Mouse (Mus musculus): ENCODE data around the gene Tbxa2r.

Tbxa2r gene

DNA sequence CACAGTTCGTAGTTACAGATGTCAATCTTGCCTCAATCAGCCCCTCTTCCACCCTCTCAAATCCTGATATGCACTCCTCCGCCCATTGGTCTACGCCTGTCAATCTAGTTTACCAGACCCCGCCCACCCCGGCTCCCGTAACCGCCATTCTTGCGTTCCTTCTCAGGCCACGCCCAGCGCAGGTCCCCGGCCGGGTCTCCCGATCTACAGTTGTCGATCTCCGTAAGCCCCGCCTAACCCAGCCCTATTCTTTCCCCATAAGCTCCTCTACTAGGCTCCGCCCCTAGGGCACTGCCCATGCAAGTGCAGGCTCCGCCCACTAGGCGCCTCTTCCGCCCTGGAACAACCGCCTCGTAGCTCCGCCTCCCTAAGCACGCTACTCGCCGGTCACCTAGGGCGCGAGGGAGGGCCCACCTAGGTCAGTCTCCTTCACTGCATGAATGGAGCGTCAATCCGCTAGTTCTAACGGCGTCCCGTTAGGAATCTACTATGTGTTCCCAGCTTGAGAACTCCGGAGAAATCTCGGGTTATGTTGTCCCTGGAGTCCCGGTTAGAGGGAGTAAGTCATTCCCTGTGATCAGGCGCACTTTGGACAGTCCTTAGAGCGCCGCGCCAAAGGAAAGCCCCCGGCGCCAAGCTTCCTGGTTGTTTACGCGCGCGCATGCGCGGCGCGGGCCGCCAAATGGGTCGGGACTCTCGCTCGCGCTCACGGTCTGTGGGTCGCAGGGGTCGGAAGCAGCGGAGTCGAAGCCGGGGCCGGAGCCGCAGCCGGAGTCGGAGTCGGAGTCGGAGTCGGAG lies 7.8 kb upstream of the Tbxa2r start, which contains the start of gene Cactin:
Cactin (plus strand) TSS at position 554 of the 798 bp plus-strand sequence.
- DNase-seq (ENCODE audit: low read depth, low spot score), result peak; percentile 100

DNA sequence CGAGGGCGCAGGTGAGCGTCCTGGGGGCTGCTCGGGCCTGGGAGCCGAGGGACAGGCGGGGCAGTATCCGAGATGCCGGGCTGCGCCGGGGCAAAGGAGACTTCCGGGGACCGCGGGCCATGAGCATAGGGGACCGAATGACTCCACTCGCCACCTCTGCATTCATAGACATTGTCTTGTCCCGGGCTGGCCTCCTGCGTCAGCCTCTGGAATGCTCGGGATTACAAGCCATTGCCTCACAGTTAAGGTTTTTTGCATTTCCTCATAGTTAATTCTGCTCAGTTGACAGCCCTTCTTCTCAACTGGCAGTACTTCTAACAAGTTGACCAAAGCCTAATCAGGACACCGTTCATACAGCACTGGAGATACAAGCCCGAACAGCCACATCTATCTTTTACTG lies 7.1 kb upstream of the Tbxa2r start:
- no peak for DNase-seq (ENCODE audit: low read depth, low spot score)

DNA sequence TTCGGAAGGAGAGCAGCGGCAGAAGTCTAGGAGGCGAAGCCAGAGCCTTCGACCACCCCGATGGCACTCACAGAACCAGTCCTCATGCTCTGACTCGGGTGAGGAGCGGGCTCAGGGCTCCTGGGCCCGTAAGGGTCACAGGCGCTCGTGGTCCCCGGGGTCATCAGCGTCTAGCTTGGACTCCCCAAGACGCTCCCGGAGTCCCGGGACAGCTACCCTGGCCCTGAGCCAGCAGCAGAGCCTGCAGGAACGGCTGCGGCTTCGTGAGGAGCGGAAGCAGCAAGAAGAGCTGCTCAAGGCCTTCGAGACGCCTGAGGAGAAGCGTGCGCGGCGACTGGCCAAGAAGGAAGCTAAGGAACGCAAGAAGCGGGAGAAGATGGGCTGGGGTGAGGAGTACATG lies 6.1 kb upstream of the Tbxa2r start:
- no peak for DNase-seq (ENCODE audit: low read depth, low spot score)

DNA sequence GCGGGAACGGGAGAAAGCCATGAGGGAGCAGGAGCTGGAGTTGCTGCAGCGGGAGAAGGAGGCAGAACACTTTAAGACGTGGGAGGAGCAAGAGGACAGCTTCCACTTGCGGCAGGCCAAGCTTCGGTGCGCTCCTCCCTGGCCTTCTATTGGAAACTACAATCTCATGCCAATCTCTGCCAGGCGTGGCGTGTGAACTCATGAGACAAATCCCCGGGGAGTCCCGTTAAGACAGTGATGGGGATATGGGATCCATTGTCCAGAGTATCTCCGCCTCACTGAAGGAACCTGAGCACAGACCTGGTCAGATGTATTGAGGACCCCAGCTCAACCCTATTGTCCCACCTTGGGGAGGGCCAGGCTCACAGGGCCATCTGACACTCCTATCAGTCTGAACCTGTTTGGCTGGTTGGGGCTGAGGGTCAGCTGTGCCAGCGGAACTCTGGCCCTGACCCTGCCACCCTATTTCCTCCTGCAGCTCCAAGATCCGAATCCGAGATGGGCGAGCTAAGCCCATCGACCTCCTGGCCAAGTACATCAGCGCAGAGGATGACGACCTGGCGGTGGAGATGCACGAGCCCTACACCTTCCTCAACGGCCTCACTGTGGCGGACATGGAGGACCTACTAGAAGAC lies 5.3 kb upstream of the Tbxa2r start:
- no peak for DNase-seq (ENCODE audit: low read depth, low spot score)

DNA sequence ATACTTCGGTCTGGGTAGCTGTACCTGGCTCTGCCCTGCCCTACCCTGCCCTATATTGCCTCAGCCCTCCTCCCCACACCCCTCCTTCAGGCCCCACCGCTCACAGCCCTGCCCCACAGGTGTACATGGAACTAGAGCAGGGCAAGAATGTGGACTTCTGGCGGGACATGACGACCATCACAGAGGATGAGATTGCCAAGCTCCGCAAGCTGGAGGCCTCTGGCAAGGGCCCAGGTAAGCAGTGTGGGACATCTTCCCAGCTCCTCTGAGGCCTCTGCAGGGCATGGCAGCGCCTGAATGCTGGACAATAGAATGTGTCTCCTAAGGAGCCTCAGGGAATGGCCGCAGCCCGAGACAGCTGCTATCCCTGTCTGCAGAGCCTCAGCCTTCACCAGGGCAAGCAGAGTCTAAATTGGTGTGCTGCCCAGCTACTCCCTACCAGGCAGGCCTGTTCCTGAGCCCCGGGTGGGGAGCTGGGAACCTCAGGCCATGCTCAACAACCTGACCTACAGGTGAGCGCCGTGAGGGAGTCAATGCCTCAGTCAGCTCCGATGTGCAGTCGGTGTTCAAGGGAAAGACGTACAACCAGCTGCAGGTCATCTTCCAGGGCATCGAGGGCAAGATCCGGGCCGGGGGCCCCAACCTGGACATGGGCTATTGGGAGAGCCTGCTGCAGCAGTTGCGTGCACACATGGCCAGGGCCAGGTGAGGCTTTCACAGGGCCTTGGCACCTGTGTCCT lies 4.6 kb upstream of the Tbxa2r start:
- DNase-seq (ENCODE audit: low read depth, low spot score), result no peak

DNA sequence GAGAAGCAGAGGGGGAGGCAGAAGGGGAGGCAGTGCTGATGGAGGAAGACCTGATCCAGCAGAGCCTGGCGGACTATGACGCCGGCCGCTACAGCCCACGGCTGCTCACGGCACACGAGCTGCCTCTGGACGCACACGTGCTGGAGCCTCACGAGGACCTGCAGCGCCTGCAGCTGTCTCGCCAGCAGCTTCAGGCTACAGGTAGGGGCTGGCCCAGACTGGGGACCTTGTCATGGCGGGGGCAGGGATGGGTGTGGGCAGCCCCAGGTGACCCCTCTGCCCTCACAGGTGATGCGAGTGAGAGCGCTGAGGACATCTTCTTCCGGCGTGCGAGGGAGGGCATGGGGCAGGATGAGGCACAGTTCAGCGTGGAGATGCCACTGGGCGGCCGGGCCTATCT lies 3.4 kb upstream of the Tbxa2r start:
- no peak for DNase-seq (ENCODE audit: low read depth, low spot score)

DNA sequence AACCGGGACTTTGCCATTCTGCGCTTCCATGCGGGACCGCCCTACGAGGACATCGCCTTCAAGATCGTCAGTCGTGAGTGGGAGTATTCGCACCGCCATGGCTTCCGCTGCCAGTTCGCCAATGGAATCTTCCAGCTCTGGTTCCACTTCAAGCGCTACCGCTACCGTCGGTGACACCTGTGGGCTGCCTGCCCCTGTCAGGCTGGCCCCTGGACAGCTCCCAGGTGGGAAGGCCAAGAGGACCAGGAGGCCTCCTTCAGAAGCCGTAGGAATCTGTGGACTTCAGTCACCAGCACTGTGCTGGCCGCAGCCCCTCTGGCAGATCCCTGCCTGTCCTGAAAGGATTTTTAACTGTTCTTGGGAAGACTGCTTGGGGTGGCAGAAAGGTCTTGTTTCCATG lies 2.8 kb upstream of the Tbxa2r start:
- no peak for DNase-seq (ENCODE audit: low read depth, low spot score)

DNA sequence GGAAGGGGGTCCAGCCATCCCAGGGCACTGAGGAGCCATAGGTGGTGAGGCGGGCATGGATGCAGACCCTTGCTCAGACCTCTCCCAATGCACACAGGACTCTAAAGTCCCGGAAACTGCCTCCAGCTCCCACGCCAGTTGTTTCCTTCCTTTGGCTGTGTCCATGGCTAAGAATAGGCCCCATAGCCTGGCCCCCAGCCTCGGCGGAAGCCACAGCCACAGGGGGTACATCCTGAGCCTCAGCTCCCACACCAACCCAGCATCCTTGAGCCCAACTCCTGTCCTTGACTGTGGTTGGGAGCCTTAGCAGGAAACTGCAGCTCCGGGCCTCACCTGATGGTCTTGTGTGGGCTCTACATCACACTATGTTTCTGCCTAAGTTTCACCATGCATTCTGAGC lies 1.7 kb upstream of the Tbxa2r start:
- DNase-seq (ENCODE audit: low read depth, low spot score), result peak; percentile 49

DNA sequence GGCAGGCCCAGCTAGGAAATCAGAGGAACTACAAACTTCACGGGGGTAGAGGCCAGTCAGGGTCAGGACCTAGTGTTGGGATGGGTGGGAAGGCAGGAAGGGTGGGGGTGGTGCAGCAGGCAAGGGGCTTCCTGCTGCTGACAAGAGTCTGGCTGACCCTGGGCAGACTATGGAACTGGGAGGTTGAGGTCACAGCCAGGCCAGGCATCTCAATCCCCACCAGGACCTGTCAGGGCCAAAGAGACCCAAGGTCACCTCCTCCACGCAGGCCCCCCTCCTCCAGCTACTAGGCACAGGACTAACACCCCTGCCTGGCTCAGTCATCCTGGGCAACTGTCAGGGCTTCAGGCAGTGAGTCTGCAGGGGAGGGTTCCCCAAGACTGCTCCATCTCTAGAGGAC lies 572 bp upstream of the Tbxa2r start:
- no peak for DNase-seq (ENCODE audit: low read depth, low spot score)

DNA sequence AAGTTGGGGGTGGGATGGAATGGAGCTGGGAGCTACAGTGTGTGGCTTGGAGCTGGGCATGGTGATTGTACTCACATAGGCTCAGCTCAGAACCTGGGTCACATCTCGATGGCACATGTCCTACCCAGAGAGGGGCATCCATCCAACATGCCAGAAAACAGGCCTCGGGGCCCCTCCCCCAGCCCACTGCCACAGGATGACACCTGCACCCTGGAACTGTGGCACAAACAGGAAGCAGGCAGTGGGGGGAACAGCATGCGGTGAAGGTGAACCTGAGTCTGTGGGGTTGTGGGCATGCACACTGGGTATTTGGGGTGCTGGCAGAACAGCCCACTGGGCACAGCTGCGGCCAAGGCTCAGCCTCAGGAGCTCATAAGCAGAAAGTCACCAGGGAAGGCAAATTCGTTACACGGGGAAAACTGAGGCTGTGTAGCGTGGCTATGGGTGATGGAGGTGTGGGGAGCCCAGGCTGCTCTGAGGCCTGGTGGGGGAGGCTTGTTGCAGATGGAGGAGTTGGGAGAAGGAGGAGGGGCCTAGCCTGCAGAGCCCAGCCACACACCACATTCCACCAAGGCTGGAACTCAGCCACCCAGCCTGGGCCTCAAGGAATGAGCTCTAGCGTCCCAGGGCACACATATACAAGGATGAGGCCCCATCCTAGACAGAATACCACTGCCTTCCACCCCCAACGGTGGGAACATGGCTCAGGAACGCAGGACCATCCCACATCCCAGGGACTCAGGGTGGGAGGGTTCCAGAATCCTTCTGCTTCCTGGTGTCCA lies 854 bp downstream of the Tbxa2r start:
- no peak for DNase-seq (ENCODE audit: low read depth, low spot score)

DNA sequence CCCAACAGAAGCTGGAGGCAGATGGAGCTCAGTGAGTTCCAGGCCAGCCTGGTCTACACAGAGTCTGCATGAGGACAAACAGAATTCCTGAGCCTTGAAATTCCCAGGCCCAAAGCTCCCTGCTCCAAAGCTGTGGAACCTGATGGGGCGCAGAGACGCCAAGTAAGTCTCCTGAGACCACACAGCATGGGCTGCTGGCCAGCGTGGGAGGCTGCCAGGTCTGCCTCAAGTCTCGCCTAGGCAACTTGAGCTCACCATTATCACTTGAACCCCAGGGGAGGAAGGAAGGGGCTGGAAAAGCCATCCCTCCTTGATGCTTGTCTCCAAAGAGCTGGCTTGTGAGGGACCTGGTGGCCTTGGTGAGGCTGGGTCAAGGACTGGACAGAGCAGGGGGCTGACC lies 1.5 kb downstream of the Tbxa2r start:
- no peak for DNase-seq (ENCODE audit: low read depth, low spot score)

DNA sequence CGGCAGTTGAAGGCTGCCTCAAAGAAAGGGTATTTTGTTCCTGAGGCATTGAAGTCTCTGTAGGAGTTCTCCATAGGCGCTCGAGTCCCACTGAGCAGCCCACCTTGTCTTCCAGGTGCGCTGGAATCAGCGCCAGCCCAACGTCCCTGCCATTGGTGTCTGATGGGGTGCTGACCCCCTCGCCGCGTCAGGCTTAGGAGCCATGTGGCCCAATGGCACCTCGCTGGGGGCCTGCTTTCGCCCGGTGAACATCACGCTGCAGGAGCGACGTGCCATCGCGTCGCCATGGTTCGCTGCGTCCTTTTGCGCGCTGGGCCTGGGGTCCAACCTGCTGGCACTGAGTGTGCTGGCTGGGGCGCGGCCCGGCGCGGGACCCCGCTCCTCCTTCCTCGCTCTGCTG lies 3.7 kb downstream of the Tbxa2r start:
- DNase-seq (ENCODE audit: low read depth, low spot score), result no peak

DNA sequence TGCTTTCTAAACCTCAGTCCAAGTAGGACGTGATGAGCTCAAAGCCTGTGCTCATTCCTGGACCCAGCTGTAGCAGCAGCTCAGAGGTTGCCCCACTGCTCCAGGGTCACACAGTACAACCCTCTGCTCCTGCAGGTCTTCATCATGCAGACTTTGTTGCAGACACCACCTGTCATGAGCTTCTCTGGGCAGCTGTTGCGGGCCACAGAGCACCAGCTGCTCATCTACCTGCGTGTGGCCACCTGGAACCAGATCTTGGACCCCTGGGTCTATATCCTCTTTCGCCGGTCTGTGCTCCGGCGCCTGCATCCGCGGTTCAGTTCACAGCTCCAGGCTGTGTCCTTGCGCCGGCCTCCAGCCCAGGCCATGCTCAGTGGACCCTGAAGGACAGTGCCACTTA lies 5.8 kb downstream of the Tbxa2r start:
- DNase-seq (ENCODE audit: low read depth, low spot score), result no peak

DNA sequence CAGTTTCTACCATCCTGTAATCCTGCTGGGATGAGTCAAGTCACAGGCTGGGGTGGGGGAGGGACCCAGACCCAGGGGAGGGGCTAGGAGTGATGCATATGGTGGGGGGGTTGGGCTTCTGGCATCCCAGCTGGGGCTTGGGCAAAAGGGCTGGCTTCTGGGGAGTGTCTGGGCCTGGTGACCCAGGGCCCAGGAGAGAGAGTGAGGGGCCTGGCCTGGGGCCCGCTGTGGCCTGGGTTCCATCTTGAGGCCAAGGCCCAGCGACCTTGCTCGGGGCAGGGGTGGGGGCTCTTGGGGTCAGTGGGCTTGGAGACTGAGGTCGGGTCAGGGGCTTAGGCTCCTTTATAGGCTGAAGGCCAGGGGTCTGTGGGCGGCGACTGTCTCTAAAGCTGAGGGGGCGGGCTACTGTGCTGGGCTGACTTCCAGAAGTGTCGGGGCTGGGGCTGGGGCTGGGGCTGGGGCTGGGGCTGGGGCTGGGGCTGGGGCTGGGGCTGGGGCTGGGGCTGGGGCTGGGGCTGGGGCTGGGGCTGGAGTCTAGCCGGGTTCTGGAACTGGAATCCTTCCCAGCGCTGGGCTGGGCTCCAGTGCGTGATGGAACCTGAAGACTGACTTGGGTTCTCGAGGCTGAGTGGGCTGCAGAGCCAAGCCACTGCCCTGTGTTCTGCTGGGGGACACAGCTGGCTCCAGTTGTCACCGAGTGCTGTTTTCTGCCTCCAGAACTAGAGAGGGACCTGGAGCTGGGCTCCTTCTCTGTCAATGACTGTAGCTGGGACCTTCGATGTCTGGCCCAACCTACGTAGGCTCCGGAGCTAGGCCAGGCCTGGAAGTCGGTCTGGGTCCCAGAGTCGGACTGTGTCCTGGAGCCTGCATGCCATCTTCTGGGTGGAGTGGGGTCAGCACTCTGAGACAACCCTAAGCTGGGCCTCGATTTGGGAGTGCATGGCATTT lies 7.1 kb downstream of the Tbxa2r start:
- peak; percentile 66 for DNase-seq (ENCODE audit: low read depth, low spot score)

DNA sequence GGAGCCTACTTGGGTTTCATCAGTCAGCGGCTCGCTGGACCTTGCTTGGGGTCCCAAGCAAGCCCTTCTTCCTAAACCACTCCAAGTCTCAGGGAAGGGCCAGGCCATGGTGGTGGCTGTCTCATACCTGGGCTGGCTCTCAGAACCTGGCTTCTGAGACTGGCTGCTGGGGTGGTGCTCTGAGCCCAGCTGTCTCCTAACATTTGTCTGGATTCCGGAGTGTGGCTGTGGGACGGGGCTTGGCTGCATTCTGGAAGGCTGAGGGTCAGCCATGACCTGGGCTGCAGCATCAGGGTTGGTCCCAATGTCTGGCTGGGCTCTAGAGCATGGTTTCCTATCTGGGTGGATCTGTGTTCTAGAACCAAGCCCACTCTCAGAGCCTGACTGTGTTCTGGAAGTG lies 8.0 kb downstream of the Tbxa2r start:
- DNase-seq (ENCODE audit: low read depth, low spot score), result no peak

DNA sequence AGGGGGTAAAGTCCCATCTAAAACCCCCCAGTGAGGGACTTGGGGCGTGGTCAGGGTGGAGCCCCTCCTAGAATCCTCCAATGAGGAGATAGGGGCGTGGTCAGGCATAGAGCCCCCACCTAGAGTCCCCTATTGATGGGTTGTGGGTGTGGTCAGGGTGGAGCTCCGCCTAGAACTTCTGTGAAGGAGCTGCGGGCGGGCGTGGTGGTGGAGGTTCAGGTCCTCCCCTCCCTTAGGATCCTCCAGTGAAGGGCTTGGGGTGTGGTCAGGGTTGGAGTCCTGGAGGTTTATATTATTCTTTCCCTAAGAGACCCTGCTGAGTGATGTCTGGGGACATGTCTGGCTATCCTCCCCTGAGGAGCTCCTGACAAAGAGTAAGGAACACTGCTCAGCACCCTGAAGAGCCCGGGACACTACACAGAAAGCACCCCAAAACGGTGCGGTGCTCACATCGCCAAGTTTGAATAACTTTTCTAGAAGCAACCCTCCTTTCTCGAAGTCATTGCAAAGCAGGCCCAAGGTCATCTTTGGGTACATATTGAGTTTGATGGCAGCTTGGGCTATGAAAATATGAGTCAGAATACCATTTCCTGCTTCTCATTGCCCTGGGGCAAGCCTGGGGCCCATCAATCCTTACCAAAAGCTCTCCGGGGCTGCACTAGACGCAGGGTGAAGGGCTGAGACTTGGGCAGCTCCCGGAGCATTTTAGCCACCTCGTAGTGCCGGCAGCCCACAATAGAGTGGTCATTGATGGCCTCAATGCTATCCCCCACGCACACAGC lies 12.2 kb downstream of the Tbxa2r start:
- DNase-seq (ENCODE audit: low read depth, low spot score), result peak; percentile 96

DNA sequence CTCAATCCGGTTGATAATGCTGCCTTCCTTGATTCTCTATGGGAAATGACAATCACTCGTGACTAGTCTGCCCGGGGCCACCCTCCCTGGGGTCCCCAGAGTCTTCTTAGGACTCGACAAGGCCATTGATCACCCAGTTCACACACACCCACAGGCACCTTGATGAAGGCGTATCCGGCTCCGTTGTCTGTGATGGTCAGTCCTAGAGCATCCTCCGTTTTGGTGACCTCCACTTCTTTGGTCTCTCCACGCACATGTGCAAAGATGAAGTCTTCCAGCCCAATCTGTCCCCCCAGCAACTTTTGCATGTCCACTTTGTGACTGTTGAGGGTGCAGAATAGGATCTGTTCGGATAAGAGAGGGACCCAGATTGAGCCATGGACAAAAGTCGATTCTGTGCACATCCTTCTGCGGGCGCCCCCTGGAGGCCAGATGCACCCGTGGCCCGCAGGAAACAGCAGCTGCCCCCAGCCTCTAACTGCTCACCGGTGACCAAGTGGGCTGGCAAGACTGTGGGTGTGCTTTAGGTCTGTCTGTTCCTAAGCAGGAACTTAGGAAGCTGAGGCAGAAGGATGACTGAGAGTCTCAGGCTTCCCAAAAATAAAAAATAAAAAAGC lies 12.9 kb downstream of the Tbxa2r start:
- DNase-seq (ENCODE audit: low read depth, low spot score), result peak; percentile 70

DNA sequence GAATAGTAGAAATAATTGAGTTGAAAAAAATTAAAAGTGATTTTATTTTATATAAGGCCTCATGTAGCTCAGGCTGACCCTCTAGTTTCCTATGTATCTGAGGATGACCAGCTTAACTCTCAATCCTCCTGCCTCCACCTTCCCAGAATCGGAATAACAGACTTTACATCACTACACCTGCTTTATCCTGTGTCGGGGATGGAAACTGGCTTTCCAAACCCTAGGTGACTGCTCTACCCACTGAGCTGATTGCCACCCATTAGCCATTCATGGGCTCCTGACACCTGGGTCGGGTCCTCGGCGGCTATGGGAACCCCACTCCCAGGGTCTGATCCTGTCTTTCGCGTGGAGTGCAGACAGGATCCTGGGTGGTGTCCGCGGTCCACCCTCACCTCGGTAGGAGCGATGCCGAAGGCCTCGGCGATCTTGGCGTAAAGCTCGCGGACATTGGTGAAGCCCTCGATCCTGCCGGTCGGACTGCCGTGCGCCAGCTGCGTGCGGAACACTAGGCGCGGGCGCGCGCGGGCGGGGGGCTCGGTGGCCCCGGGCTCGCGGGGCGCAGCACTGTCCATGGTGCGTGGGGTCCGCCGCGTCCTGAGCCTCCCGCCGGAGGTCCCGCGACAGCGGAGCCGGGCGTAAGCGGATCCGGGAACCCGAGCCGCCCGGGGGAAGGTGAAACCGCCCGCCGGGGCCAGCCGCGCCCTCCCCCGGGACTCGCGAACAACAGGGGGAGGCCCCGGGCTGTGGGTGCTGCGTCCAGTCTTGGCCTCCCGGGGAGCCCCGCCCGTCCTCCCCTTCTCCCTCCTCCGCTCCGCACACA lies 14.4 kb downstream of the Tbxa2r start, which contains the start of gene Gipc3:
Gipc3 (minus strand) TSS at position 581 of the 820 bp plus-strand sequence.
- DNase-seq (ENCODE audit: low read depth, low spot score), result no peak
